Mouse (Mus musculus) heart, postnatal 0 days (tissue): ENCODE data around the gene Upb1.

Experiments
- CTCF ChIP-seq: IDR thresholded peaks from 2 replicates; pipeline ENCODE4 v1.5.1; 2016; ENCODE audit warnings: antibody characterized with exemption, control low read depth, low read depth
- EP300 ChIP-seq: IDR thresholded peaks from 2 replicates; pipeline ENCODE4 v1.6.1; 2016; ENCODE audit warnings: antibody characterized with exemption, low read depth

DNA sequence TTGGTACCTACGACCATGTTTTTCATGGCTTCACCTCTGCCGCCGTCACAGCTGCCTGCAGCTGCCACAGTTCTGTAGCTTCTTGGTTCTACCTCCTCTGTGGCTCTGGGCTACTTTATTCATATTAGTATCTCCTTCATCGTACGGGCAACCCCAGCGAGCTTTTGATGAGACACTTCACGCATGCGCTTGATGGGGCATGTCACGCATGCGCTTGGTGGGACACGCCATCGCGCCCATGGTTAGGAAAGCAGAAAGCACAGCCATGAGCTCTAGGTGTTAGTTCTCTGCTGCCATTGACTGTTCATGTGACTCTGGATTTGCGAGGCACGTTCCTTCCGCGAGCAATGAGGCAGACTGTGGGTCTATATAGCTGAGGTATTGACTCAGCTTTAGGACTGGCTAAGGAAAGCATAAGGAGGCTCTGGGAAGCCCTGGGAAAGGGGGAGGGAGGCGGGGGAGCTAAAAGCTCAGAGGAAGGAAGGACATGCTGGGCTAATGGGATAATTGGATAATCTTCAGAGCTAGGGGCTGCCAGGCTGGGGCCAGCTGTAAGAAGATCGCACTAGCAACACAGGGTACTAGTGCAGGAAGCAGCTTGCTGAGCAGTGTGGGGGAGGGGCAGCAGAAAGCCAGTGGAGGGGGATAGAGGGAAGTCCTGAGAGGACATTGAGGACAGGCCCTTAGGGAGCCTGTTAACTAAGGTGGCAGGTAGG, 43.4 kb downstream of the Upb1 start:
- no peak for TF ChIP-seq CTCF
- TF ChIP-seq EP300, result no peak
